Mouse (Mus musculus) hindbrain, embryonic 16.5 days (tissue): Measurements from ENCODE around the gene Hist1h1t. TPM values are rescaled to one million over a fixed set of nuclear protein-coding genes. Genes with fewer than 3 reads are reported as not detected.
"Not testable (repeated sequence)": the region's sequence is repeated elsewhere in the genome, so short reads cannot be mapped to it uniquely, and the experiment has no call there.

Experiments
- ATAC-seq: fragments of 200-750 bp; cut with Nextera tagmentation; 2 replicates; pipeline ENCODE4 v1.8.0; 2017; ENCODE audit warnings: moderate TSS enrichment, moderate library complexity
- H3K27ac ChIP-seq: fragments of 300-500 bp; sonication (generic); 2 replicates; pipeline ENCODE4 v1.5.1; 2014; ENCODE audit warnings: low read depth, mild to moderate bottlenecking, control low read depth, low read length, moderate library complexity
- H3K27me3 ChIP-seq: fragments of 300-500 bp; sonication (generic); replicated peaks from 2 replicates; pipeline ENCODE4 v1.6.1; 2014; ENCODE audit warnings: low read length; ENCODE audit not compliant: control insufficient read depth, insufficient read depth
- H3K36me3 ChIP-seq: fragments of 300-500 bp; sonication (generic); 2 replicates; pipeline ENCODE4 v1.6.1; 2014; ENCODE audit warnings: mild to moderate bottlenecking, low read length, moderate library complexity, mixed read lengths; ENCODE audit not compliant: control insufficient read depth, insufficient read depth
- H3K4me1 ChIP-seq: fragments of 300-500 bp; sonication (generic); 2 replicates; pipeline ENCODE4 v1.6.1; 2014; ENCODE audit warnings: low read depth, low read length; ENCODE audit not compliant: control insufficient read depth, insufficient read depth
- H3K4me2 ChIP-seq: fragments of 300-500 bp; sonication (generic); 2 replicates; pipeline ENCODE4 v1.6.1; 2014; ENCODE audit warnings: mild to moderate bottlenecking, low read length, control low read depth, moderate library complexity
- H3K4me3 ChIP-seq: fragments of 300-500 bp; sonication (generic); 2 replicates; pipeline ENCODE4 v1.5.1; 2014; ENCODE audit warnings: mild to moderate bottlenecking, low read length, control low read depth, moderate library complexity
- H3K9ac ChIP-seq: fragments of 300-500 bp; sonication (generic); 2 replicates; pipeline ENCODE4 v1.6.1; 2014; ENCODE audit warnings: low read depth, mild to moderate bottlenecking, control low read depth, low read length, moderate library complexity
- H3K9me3 ChIP-seq: fragments of 300-500 bp; sonication (generic); 2 replicates; pipeline ENCODE4 v1.6.1; 2014; ENCODE audit warnings: mild to moderate bottlenecking, low read length, moderate library complexity; ENCODE audit not compliant: control insufficient read depth
- WGBS: fragments of 180-500 bp; shearing (Covaris S2); extraction: QIAGEN DNeasy Blood & Tissue Kit; methylation state at CpG from one replicate; pipeline ENCODE4 v1.1.7; 2014; 5-methylcytosine and 5-hydroxymethylcytosine counted together
- polyA plus RNA-seq: library from polyadenylated mRNA; unstranded; fragments of >200 nt; fragmentation: Nextera tagmentation; extraction: Ambion mirVana; gene quantifications from 2 replicates; pipeline ENCODE4 v1.2.1, GENCODE M21; 2015

The Hist1h1t gene
- polyA plus RNA-seq, 1 experiment from 2014 or later = not detected

DNA sequence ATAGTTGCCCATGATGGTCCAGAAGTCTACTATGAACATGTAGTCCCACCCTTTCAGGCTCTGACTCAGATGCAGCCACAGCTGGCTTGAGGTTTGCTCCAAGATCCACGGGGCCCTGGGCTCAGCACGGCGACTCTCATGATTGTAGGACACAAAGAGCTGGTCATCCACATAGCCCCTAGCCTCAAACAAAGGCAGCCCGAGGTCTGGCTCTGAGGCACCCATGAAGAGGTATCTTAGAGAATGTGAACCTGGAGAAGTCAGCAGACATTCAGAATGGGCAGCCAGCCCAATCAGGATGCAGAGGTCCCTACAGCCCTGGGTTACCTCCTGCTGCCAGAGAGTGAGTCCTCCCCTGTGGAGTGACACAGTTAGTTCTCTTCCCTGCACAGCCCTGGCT is 12.4 kb downstream of the Hist1h1t start:
- no peak overlapping the region for H3K4me2 ChIP-seq
- H3K9ac ChIP-seq = no peak overlapping the region
- H3K27ac ChIP-seq = no peak overlapping the region
- WGBS = 90% methylated on average over 4 of the region's 4 CpGs
- H3K9me3 ChIP-seq = no peaks in the 10 kb centered on the region
- no peak for ATAC-seq
- H3K27me3 ChIP-seq = 0 out of 2 replicates have a peak, but pooled peaks cover 3% of the 10 kb centered on the region
- no peak overlapping the region for H3K4me3 ChIP-seq
- H3K36me3 ChIP-seq = no peaks in the 10 kb centered on the region
- peaks cover 6% of the 10 kb centered on the region for H3K4me1 ChIP-seq

DNA sequence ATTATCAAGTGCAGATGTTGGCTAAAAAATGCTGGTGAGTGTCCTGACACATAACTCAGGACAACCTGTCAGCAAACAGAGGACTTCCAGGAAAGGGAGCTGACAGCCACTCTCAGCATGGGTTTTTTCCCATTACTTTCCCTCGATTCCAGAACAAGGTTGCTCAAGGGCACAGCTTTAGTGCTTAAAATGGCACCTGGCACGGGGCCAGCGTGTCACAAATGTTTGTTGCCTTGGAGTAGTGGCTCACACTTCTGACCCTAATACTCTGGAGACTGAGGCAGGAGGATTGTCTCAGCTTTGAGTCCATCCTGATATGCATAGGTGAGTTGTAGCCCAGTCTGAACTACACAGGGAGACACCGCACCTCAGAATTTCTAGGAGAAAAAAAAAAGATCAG is 13.0 kb downstream of the Hist1h1t start:
- no peak overlapping the region for H3K4me2 ChIP-seq
- H3K9me3 ChIP-seq = no peaks in the 10 kb centered on the region
- ATAC-seq = no peak
- H3K4me1 ChIP-seq = peaks cover 6% of the 10 kb centered on the region
- no peak overlapping the region for H3K27ac ChIP-seq
- 78% methylated on average over 4 of the region's 4 CpGs for WGBS
- H3K36me3 ChIP-seq = no peaks in the 10 kb centered on the region
- 0 out of 2 replicates have a peak, but pooled peaks cover 3% of the 10 kb centered on the region for H3K27me3 ChIP-seq
- H3K4me3 ChIP-seq = no peak overlapping the region
- no peak overlapping the region for H3K9ac ChIP-seq

DNA sequence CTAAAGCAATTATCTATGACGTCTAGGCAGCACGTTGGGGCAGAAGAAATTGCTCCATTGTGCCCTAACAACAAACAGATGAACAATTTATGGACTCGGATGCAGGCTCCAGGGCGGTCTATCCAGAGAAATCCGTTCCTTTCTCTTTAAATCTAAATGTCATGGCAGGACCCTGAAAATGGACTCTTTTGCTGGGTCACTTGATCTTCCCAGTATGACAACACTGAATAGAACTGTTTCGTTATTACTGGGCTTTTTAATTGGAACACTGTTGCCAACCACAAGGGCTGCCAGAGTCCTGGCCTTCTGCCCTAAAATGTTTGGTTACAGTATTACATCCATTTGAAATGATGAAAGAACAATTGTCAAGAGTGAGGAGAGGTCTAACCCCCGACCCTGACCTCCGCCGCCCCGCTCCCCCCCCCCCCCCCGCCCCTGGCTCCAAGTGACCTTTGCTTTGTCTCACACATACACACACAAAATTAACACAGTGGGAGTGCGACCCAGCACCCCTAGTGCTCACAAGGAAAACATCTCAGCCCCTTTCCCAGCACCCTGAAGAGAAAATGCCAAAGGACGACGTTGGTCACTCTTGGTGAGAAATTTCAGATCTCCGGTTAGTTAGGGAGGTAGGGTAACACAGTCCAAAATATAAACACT is 14.2 kb downstream of the Hist1h1t start:
- Histone ChIP-seq H3K27ac (peak overlapping the region; percentile 34; the same call in 1 of the 2 replicates), H3K9me3 (no peaks in the 10 kb centered on the region), H3K4me1 (peaks cover 6% of the 10 kb centered on the region), H3K9ac (peak overlapping the region; percentile 61), H3K27me3 (0 out of 2 replicates have a peak, but pooled peaks cover 3% of the 10 kb centered on the region), H3K4me3 (peak overlapping the region; percentile 38), H3K4me2 (peak overlapping the region; percentile 76), H3K36me3 (no peaks in the 10 kb centered on the region)
- no peak for ATAC-seq
- 8% methylated on average over 15 of the region's 15 CpGs for WGBS

DNA sequence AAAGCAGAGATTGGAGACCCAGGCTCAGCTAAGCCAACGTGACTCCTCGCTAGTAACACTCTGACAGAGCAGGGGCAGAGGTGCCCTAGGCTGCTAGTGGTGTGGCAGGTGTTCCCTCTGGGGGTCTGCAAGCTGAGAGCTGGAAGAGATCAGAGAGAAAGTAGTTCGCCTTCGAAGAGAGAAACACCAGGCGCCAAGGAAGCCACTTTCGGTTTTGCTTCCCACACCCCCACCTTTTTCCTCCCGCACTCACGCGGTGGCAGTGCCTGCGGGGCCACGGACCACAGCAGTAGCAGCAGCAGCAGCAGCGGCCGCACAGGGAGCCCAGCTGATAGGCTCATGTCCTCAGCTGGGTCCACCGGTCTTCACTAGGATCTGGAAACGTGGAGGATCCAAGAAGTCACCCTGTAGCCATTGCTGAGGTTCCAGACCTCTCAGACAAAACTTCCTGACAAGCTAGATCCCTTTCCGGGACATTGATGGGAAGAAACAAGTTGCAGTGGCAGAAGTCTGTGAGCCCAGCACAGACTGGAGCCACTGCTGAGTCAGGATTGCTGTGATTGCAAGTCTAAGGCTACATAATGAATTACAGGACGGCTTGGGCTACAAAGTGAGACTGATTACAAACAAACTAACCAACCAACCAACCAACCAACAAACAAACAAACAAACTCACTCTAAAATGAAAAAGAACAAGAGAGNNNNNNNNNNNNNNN is 14.9 kb downstream of the Hist1h1t start, which contains the start of gene Hfe:
Gene Hfe (minus strand): TSS at position 481 of the 716 bp plus-strand sequence.
- ATAC-seq = peak; percentile 75; the same call in 1 of the 2 replicates
- no peaks in the 10 kb centered on the region for H3K9me3 ChIP-seq
- peaks cover 6% of the 10 kb centered on the region for H3K4me1 ChIP-seq
- peak within 1 kb of the TSS; percentile 61 for H3K9ac ChIP-seq
- H3K27me3 ChIP-seq = 0 out of 2 replicates have a peak, but pooled peaks cover 3% of the 10 kb centered on the region
- H3K4me3 ChIP-seq = peak within 1 kb of the TSS; percentile 38
- WGBS = 2% methylated on average over 17 of the region's 17 CpGs
- H3K27ac ChIP-seq = peak within 1 kb of the TSS; percentile 34; the same call in 1 of the 2 replicates
- peak within 1 kb of the TSS; percentile 76 for H3K4me2 ChIP-seq
- no peaks in the 10 kb centered on the region for H3K36me3 ChIP-seq

DNA sequence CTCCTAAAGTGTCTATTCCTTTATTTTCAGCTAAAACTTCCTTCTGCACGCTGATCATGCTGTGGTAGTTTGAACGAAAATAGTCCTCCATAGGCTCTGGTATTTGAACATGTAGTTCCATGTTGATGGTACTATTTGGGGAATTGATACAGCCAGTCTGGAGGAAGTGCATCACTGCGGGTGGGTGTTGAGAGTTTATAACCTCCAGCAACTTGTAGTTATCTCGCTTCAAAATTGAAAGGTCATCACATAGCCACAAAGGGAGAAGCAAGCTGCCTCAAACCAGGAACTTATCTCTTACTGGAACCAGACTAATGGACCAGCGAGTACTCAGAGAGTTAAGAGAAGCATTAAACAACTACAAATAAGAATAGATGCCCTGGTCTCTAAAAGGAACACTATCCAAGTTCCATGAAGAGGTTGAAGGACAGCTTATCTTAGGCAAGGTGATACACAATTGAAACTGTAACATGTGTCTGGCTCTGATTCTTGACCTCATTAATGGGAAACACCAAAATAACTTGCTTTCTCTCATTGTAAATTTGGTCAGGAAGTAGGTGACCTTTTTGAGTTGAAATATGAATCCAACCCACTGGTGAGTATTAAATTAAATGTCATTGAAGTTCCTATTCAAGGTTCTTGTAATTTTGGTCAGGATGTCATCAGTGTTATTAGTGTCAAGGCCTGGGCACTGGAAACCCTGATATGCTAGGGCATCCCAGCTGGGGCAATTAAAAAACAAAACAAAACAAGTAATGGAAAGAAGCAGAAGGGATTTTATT is 20.8 kb downstream of the Hist1h1t start:
- no peaks in the 10 kb centered on the region for H3K27me3 ChIP-seq
- H3K36me3 ChIP-seq = no peaks in the 10 kb centered on the region
- no peaks in the 10 kb centered on the region for H3K9me3 ChIP-seq
- H3K4me3 ChIP-seq = no peak overlapping the region
- WGBS = 88% methylated on average over 5 of the region's 5 CpGs
- H3K27ac ChIP-seq = no peak overlapping the region
- H3K9ac ChIP-seq = no peak overlapping the region
- H3K4me2 ChIP-seq = no peak overlapping the region
- no peak for ATAC-seq
- no peaks in the 10 kb centered on the region for H3K4me1 ChIP-seq

DNA sequence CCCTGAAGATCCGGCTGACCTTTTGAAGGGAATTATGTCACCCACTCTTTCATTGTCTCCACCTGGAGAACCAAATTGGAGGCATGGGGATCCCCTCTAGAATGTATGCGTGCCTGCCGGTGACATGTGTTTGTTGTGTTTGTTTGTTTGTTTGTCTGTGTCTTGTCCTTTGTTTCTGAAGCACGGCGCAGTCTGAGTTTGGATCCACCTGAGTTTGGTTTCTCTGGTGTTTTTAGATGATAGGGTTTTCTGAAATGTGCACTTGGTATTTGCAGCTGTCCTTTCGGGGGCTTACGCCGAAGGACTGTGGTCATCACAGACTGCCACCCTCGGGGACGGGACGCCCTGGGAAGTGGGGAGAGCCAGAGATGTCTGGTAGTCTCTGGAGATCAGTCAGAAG is 21.6 kb downstream of the Hist1h1t start:
- H3K4me3 ChIP-seq = no peak overlapping the region
- WGBS = 56% methylated on average over 11 of the region's 11 CpGs
- no peak for ATAC-seq

DNA sequence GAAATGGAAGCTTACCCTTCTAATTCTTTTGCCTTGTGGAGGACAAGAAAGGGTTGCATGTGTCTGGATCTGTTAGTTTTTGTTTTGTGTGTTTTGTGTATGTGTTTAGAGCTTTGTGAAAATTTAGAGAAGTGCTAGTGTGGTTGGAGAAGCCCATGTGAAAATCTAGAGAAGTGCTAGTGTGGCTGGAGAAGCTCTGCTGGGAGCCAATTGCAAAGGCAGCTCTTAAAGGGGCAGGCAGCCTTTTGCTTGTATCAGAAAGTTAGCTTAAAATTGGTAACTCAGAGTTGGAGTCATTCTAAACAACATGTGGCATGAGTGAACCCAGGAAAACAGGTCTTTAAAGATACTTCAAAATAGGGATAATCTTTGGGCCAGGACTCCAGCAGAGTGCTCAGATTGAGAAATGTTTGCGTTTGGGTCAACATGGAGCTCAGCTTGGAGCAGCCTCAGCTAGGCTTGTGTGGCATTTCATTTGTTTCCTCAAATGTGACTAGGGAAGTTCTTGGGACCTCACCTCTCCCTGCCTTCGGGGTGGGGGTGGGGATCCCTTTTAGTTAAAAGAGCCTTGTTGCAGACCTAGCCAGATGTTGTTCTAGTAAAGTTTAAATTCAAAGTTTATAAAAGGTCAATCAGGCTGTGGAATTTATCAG is 22.1 kb downstream of the Hist1h1t start:
- not testable (repeated sequence) for H3K27me3 ChIP-seq, H3K9me3 ChIP-seq, H3K27ac ChIP-seq, H3K9ac ChIP-seq, H3K4me3 ChIP-seq, ATAC-seq, H3K36me3 ChIP-seq, H3K4me2 ChIP-seq, H3K4me1 ChIP-seq
- 11% methylated on average over 2 of the region's 2 CpGs for WGBS

More for the DNA sequence above, 21.6 kb downstream of the Hist1h1t start:
- no peak overlapping the region for H3K9ac ChIP-seq
- no peaks in the 10 kb centered on the region for H3K9me3 ChIP-seq
- no peaks in the 10 kb centered on the region for H3K4me1 ChIP-seq
- no peak overlapping the region for H3K4me2 ChIP-seq
- H3K36me3 ChIP-seq = no peaks in the 10 kb centered on the region
- no peaks in the 10 kb centered on the region for H3K27me3 ChIP-seq
- H3K27ac ChIP-seq = no peak overlapping the region

DNA sequence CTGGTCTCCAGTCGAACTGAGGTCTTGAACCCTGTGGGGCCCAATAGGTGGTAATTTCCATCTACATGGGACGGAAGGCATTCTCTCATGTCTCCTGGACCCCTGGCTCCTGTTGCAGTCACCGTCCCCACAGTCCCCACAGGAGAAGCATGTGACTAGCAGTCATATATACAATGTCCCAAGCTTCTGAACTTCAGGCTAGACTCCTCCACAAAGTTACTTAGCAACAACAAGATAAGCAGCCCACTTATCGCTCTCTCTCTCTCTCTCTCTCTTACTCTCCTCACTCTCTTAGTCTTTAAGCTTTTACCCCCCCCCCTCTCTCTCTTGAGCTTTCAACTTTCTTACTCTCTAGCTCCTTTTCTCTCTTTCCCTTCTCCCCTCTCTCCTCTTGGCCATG is 28.6 kb downstream of the Hist1h1t start:
- Histone ChIP-seq H3K36me3 (no peaks in the 10 kb centered on the region), H3K27me3 (no peaks in the 10 kb centered on the region), H3K4me2 (no peak overlapping the region), H3K9me3 (no peaks in the 10 kb centered on the region), H3K27ac (no peak overlapping the region), H3K4me3 (no peak overlapping the region), H3K9ac (no peak overlapping the region), H3K4me1 (no peaks in the 10 kb centered on the region)
- ATAC-seq = no peak
- WGBS = 78% methylated on average over 4 of the region's 4 CpGs
